Mouse (Mus musculus) 3T3-L1 (cell line): ENCODE measurements around the gene R3hdm4.
"Not testable (repeated sequence)": the region's sequence is repeated elsewhere in the genome, so short reads cannot be mapped to it uniquely, and the experiment has no call there.

Experiments
- DNase-seq: peaks from one replicate; pipeline ENCODE4 v3.0.0-alpha.2; 2015; ENCODE audit warnings: low read depth, low spot score

R3hdm4 gene

GRCm38 (mm10) chr10:79920958-79921535 is at the start of gene R3hdm4:
R3hdm4 (minus strand) TSS chr10:79921208.
- no peak for DNase-seq

- no peak for DNase-seq
These were observed 49.6 kb upstream of the R3hdm4 start, which contains the start of gene Grin3b for GRCm38 (mm10) chr10:79970415-79971182. Grin3b (plus strand) TSS chr10:79970715.

- DNase-seq: peak; percentile 67
These were observed 48.1 kb upstream of the R3hdm4 start for GRCm38 (mm10) chr10:79969124-79969568.

GRCm38 (mm10) chr10:79968181-79968580 is 47.2 kb upstream of the R3hdm4 start:
- no peak for DNase-seq

- no peak for DNase-seq
These were observed 45.9 kb upstream of the R3hdm4 start for GRCm38 (mm10) chr10:79966886-79967400.

GRCm38 (mm10) chr10:79965325-79965724 is 44.3 kb upstream of the R3hdm4 start:
- DNase-seq: no peak

- no peak for DNase-seq
These were observed 43.7 kb upstream of the R3hdm4 start for GRCm38 (mm10) chr10:79964727-79965126.

- no peak for DNase-seq
These were observed 39.8 kb upstream of the R3hdm4 start for GRCm38 (mm10) chr10:79960671-79961294.

- peak; percentile 100 for DNase-seq
These were observed 39.0 kb upstream of the R3hdm4 start, which contains the start of gene Wdr18 for GRCm38 (mm10) chr10:79959847-79960601. Wdr18 (plus strand) TSS chr10:79960152.

- DNase-seq: not testable (repeated sequence)
These were observed 38.4 kb upstream of the R3hdm4 start for GRCm38 (mm10) chr10:79959412-79959811.

GRCm38 (mm10) chr10:79958140-79958816 is 37.3 kb upstream of the R3hdm4 start:
- DNase-seq: peak; percentile 85

- no peak for DNase-seq
These were observed 35.7 kb upstream of the R3hdm4 start for GRCm38 (mm10) chr10:79956643-79957154.

- DNase-seq: no peak
These were observed 34.7 kb upstream of the R3hdm4 start for GRCm38 (mm10) chr10:79955691-79956090.

- DNase-seq: no peak
These were observed 32.9 kb upstream of the R3hdm4 start for GRCm38 (mm10) chr10:79953946-79954345.

GRCm38 (mm10) chr10:79950661-79951060 is 29.7 kb upstream of the R3hdm4 start:
- DNase-seq: peak; percentile 74

- DNase-seq: no peak
These were observed 28.9 kb upstream of the R3hdm4 start for GRCm38 (mm10) chr10:79949873-79950272.

- no peak for DNase-seq
These were observed 26.5 kb upstream of the R3hdm4 start for GRCm38 (mm10) chr10:79947502-79947901.

GRCm38 (mm10) chr10:79946752-79947322 is 25.8 kb upstream of the R3hdm4 start:
- no peak for DNase-seq

- no peak for DNase-seq
These were observed 24.7 kb upstream of the R3hdm4 start for GRCm38 (mm10) chr10:79945507-79946234.

- no peak for DNase-seq
These were observed 22.5 kb upstream of the R3hdm4 start for GRCm38 (mm10) chr10:79943471-79943901.
